Mouse (Mus musculus): Measurements from ENCODE around the gene Alx1. TPM values are rescaled to one million over a fixed set of nuclear protein-coding genes. Genes with fewer than 3 reads are reported as not detected.

Gene Alx1
- polyA plus RNA-seq, 1 experiment, result 0.24 TPM

Other genes starting within 250 kb of the Alx1 start
- 2.1 and 2.3 TPM in 2 replicates for gene Lrriq1, start 206.1 kb upstream of the Alx1 start, polyA plus RNA-seq (2012; rRNA removed)

All from frontal cortex, adult 2 months (tissue).